Mouse (Mus musculus) embryonic facial prominence, embryonic 13.5 days (tissue): Measurements from ENCODE around the gene Tex10. TPM values are rescaled to one million over a fixed set of nuclear protein-coding genes. Genes with fewer than 3 reads are reported as not detected.

Experiments used
- ATAC-seq: fragments of 200-750 bp; cut with Nextera tagmentation; 2 replicates; pipeline ENCODE4 v1.8.0; 2017; ENCODE audit warnings: low read depth; ENCODE audit not compliant: insufficient number of reproducible peaks, insufficient read depth, low FRiP score, low TSS enrichment
- H3K27ac ChIP-seq: fragments of 300-500 bp; sonication (generic); 2 replicates; pipeline ENCODE4 v1.5.1; 2015; ENCODE audit warnings: moderate library complexity, mild to moderate bottlenecking, inconsistent platforms
- H3K27me3 ChIP-seq: fragments of 300-500 bp; sonication (generic); 2 replicates; pipeline ENCODE4 v1.6.1; 2015; ENCODE audit warnings: mild to moderate bottlenecking, inconsistent platforms
- H3K36me3 ChIP-seq: fragments of 300-500 bp; sonication (generic); 2 replicates; pipeline ENCODE4 v1.6.1; 2015; ENCODE audit warnings: mild to moderate bottlenecking, inconsistent platforms
- H3K4me1 ChIP-seq: fragments of 300-500 bp; sonication (generic); 2 replicates; pipeline ENCODE4 v1.6.1; 2015; ENCODE audit warnings: inconsistent platforms
- H3K4me2 ChIP-seq: fragments of 300-500 bp; sonication (generic); 2 replicates; pipeline ENCODE4 v1.6.1; 2015; ENCODE audit warnings: moderate library complexity, mild to moderate bottlenecking, inconsistent platforms
- H3K4me3 ChIP-seq: fragments of 300-500 bp; sonication (generic); 2 replicates; pipeline ENCODE4 v1.5.1; 2015; ENCODE audit warnings: mild to moderate bottlenecking, inconsistent platforms
- H3K9ac ChIP-seq: fragments of 300-500 bp; sonication (generic); 2 replicates; pipeline ENCODE4 v1.6.1; 2015; ENCODE audit warnings: mild to moderate bottlenecking, inconsistent platforms
- H3K9me3 ChIP-seq: fragments of 300-500 bp; sonication (generic); 2 replicates; pipeline ENCODE4 v1.6.1; 2016; ENCODE audit warnings: inconsistent platforms
- WGBS: fragments of 180-500 bp; shearing (Covaris S2); methylation state at CpG from one replicate; pipeline ENCODE4 v1.1.7; 2015; ENCODE audit warnings: mixed read lengths; 5-methylcytosine and 5-hydroxymethylcytosine counted together
- polyA plus RNA-seq: library from polyadenylated mRNA; unstranded; fragments of >200 nt; fragmentation: Nextera tagmentation; extraction: Ambion mirVana; gene quantifications from 2 replicates; pipeline ENCODE4 v1.2.1, GENCODE M21; 2015

Gene Tex10
- polyA plus RNA-seq, 1 experiment from 2014 or later, result 62.7 TPM

DNA sequence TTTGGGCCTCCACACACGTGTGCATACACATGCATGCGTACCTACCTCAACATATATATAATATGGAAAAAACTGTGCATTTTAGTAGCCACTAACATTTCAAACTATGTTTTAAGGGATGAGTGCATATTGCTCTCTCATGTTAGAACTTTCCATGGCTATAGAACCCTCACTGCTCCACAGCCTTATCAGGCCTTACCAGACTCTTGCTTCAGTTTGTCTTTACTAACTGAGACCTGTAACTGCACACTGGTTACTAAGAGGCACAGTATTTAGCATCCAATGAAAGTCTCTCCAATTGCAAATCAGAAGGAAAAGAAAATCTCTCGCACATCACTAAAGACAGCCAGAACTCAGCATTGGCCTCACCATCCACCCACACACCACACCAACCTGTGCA lies 76.3 kb downstream of the Tex10 start:
- Histone ChIP-seq H3K9me3 (no peaks in the 10 kb centered on the region), H3K4me2 (no peak overlapping the region), H3K27ac (no peak overlapping the region), H3K4me3 (no peak overlapping the region), H3K9ac (no peak overlapping the region), H3K36me3 (peaks cover 11% of the 10 kb centered on the region), H3K4me1 (peaks cover 3% of the 10 kb centered on the region; the same call in 1 of the 2 replicates), H3K27me3 (no peaks in the 10 kb centered on the region)
- WGBS, result 95% methylated on average over 3 of the region's 3 CpGs
- no peak for ATAC-seq

DNA sequence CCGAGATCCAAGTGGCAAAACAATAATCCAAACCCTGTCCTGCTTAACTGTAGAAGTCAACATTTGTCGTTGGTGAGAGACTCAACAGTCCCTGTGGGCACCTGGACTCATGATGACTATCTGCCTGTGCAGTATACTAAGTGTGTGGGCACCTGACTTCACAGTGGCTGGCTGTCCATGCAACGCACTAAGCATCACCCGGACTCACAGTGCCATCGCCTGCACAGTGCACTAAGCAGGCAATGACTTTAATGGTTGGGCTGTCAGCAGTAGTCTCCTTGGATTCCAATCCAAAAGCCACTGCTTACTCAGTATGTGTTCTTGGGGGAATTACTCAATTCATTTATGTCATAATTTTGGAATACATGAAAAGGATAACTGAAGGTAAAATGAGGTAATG lies 90.8 kb downstream of the Tex10 start:
- H3K27ac ChIP-seq, result no peak overlapping the region
- no peaks in the 10 kb centered on the region for H3K36me3 ChIP-seq
- 77% methylated on average over 5 of the region's 5 CpGs for WGBS
- no peak overlapping the region for H3K4me2 ChIP-seq
- H3K4me3 ChIP-seq, result no peak overlapping the region
- no peak overlapping the region for H3K9ac ChIP-seq
- H3K27me3 ChIP-seq, result no peaks in the 10 kb centered on the region
- H3K9me3 ChIP-seq, result no peaks in the 10 kb centered on the region
- no peaks in the 10 kb centered on the region for H3K4me1 ChIP-seq
- ATAC-seq, result no peak

- Histone ChIP-seq H3K4me1 (no peaks in the 10 kb centered on the region), H3K4me2 (no peak overlapping the region), H3K27me3 (no peaks in the 10 kb centered on the region), H3K9ac (no peak overlapping the region), H3K4me3 (no peak overlapping the region), H3K9me3 (no peaks in the 10 kb centered on the region), H3K27ac (no peak overlapping the region), H3K36me3 (no peaks in the 10 kb centered on the region)
- 1% methylated on average over 2 of the region's 2 CpGs for WGBS
- ATAC-seq, result no peak
These were observed 92.3 kb downstream of the Tex10 start for GRCm38 (mm10) chr4:48380940-48381339.

Other genes with a start within 250 kb of the Tex10 start
- 80.8 and 89.3 TPM in 2 replicates for gene Erp44, start 193.9 kb downstream of the Tex10 start, polyA plus RNA-seq
- gene Invs, start 193.7 kb downstream of the Tex10 start, polyA plus RNA-seq, result 14.2 and 15.4 TPM in 2 replicates
- gene Msantd3, start 66.5 kb upstream of the Tex10 start, polyA plus RNA-seq, result 34.9 and 43.3 TPM in 2 replicates
- 59.5 and 66.1 TPM in 2 replicates for gene Tmeff1, start 111.7 kb upstream of the Tex10 start, polyA plus RNA-seq
- 1.0 and 1.2 TPM in 2 replicates for gene Cavin4, start 190.1 kb upstream of the Tex10 start, polyA plus RNA-seq